Mouse (Mus musculus): ENCODE results near the gene Rgmb. TPM values are rescaled to one million over a fixed set of nuclear protein-coding genes. Genes with fewer than 3 reads are reported as not detected.

The Rgmb gene
- polyA plus RNA-seq, 1 experiment = 13.8 TPM

DNA sequence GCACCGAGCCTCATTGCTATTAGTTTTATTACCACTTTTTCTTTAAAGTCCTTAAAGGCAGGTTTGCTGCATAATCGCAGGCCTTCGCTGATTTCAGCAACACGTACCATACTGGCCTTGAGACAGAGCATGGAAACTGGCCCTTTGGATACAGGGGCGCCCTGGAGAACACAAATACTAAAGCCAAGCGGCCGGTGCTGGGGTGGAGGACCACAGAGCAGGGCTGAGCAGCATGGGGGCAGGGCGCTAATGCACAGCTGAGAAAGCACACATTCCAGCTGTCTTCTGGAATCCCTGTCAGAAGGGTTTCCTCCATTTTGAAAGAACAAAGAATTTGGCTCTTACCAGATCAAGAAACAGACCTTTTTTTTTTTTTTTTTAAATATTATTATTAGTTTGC, 12.5 kb downstream of the Rgmb start:
- Histone ChIP-seq H3ac (ENCODE audit: control insufficient read depth, insufficient read length) (no peak overlapping the region), H3K4me2 (ENCODE audit: low read depth) (no peak overlapping the region), H3K36me3 (ENCODE audit: control insufficient read depth, insufficient read depth) (peaks cover 5% of the 10 kb centered on the region), H3K4me3 (no peak overlapping the region), H3K79me2 (ENCODE audit: control insufficient read depth, insufficient read depth) (peaks cover 98% of the 10 kb centered on the region), H3K27me3 (ENCODE audit: control insufficient read depth, insufficient read depth, insufficient read length) (no peaks in the 10 kb centered on the region)
- TF ChIP-seq TCF12 (IDR thresholded peaks at IDR 0.05; ENCODE audit: insufficient read depth, poor library complexity, severe bottlenecking) = no peak
- TF ChIP-seq CEBPB (IDR thresholded peaks at IDR 0.05; ENCODE audit: insufficient read depth, poor library complexity, severe bottlenecking) = no peak
- peak in 2 of 3 experiments; percentile 54 to 72 for TF ChIP-seq MYOG (IDR thresholded peaks at IDR 0.05; ENCODE audit: control insufficient read depth in 1 of 3, insufficient read depth in 1 of 3, insufficient read length in 2 of 3, low read depth in 2 of 3)
- peak in 2 of 3 experiments; percentile 56 to 61 for TF ChIP-seq MYOD1 (IDR thresholded peaks at IDR 0.05; ENCODE audit: control insufficient read depth in 1 of 3, insufficient read length in 2 of 3, low read depth in 2 of 3)
- TF ChIP-seq MAX (IDR thresholded peaks at IDR 0.05; ENCODE audit: low read depth) = no peak

- peak overlapping the region; percentile 3 for H3K4me2 ChIP-seq (ENCODE audit: low read depth)
- TF ChIP-seq POLR2AphosphoS2 (IDR thresholded peaks at IDR 0.05; ENCODE audit: insufficient read length, low read depth) = no peak
- no peak for TF ChIP-seq USF1 (IDR thresholded peaks at IDR 0.05; ENCODE audit: low read depth)
- TF ChIP-seq E2F4 (IDR thresholded peaks at IDR 0.05; ENCODE audit: insufficient read depth) = no peak
- TF ChIP-seq POLR2A (IDR thresholded peaks at IDR 0.05; ENCODE audit: insufficient read length, low read depth) = no peak
- TF ChIP-seq MYOD1 (IDR thresholded peaks at IDR 0.05; ENCODE audit: control insufficient read depth in 1 of 3, insufficient read length in 2 of 3, low read depth in 2 of 3) = no peak
- H3K4me3 ChIP-seq = no peak overlapping the region
- H3K79me2 ChIP-seq (ENCODE audit: control insufficient read depth, insufficient read depth) = peaks cover 98% of the 10 kb centered on the region
- H3K27me3 ChIP-seq (ENCODE audit: control insufficient read depth, insufficient read depth, insufficient read length) = no peaks in the 10 kb centered on the region
- H3ac ChIP-seq (ENCODE audit: control insufficient read depth, insufficient read length) = no peak overlapping the region
- H3K36me3 ChIP-seq (ENCODE audit: control insufficient read depth, insufficient read depth) = peaks cover 5% of the 10 kb centered on the region
Measured at GRCm38 (mm10) chr17:15817634-15818033, 13.2 kb downstream of the Rgmb start.

DNA sequence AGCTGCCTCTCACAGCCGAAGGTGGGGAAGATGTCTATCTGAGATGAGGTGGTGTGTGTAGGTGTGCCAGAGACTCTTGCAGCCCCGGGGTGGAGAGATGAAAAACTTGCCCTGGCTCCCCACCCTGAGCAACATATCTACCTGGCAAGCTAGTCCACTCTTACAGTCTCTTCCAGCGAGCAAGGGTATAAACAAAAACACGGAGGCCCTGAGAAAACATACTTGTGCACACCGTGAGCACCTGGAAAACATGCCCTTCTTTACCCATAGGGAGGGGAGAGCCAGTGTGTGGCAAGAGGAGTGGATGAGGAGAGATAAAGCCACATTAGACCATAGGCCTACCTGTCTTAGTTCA, 13.8 kb downstream of the Rgmb start:
- Histone ChIP-seq H3K79me2 (ENCODE audit: control insufficient read depth, insufficient read depth) (peaks cover 98% of the 10 kb centered on the region), H3K4me2 (ENCODE audit: low read depth) (no peak overlapping the region), H3ac (ENCODE audit: control insufficient read depth, insufficient read length) (no peak overlapping the region), H3K27me3 (ENCODE audit: control insufficient read depth, insufficient read depth, insufficient read length) (no peaks in the 10 kb centered on the region), H3K36me3 (ENCODE audit: control insufficient read depth, insufficient read depth) (peaks cover 5% of the 10 kb centered on the region), H3K4me3 (no peak overlapping the region)
- no peak for TF ChIP-seq TCF12 (IDR thresholded peaks at IDR 0.05; ENCODE audit: insufficient read depth, poor library complexity, severe bottlenecking)
- no peak for TF ChIP-seq POLR2A (IDR thresholded peaks at IDR 0.05; ENCODE audit: insufficient read length, low read depth)
- TF ChIP-seq REST (IDR thresholded peaks at IDR 0.05; ENCODE audit: insufficient read depth, insufficient read length) = no peak
- no peak for TF ChIP-seq E2F4 (IDR thresholded peaks at IDR 0.05; ENCODE audit: insufficient read depth)
- TF ChIP-seq TCF3 (IDR thresholded peaks at IDR 0.05; ENCODE audit: insufficient read length, low read depth) = no peak
- TF ChIP-seq MYOD1 (IDR thresholded peaks at IDR 0.05; ENCODE audit: control insufficient read depth in 1 of 3, insufficient read length in 2 of 3, low read depth in 2 of 3) = no peak
- no peak for TF ChIP-seq USF1 (IDR thresholded peaks at IDR 0.05; ENCODE audit: low read depth)
- no peak for TF ChIP-seq MAX (IDR thresholded peaks at IDR 0.05; ENCODE audit: low read depth)
- TF ChIP-seq SRF (IDR thresholded peaks at IDR 0.05; ENCODE audit: control insufficient read depth, insufficient read length, low read depth) = no peak
- no peak for TF ChIP-seq CEBPB (IDR thresholded peaks at IDR 0.05; ENCODE audit: insufficient read depth, poor library complexity, severe bottlenecking)
- TF ChIP-seq POLR2AphosphoS2 (IDR thresholded peaks at IDR 0.05; ENCODE audit: insufficient read length, low read depth) = no peak
- no peak for TF ChIP-seq MYOG (IDR thresholded peaks at IDR 0.05; ENCODE audit: control insufficient read depth in 1 of 3, insufficient read depth in 1 of 3, insufficient read length in 2 of 3, low read depth in 2 of 3)

DNA sequence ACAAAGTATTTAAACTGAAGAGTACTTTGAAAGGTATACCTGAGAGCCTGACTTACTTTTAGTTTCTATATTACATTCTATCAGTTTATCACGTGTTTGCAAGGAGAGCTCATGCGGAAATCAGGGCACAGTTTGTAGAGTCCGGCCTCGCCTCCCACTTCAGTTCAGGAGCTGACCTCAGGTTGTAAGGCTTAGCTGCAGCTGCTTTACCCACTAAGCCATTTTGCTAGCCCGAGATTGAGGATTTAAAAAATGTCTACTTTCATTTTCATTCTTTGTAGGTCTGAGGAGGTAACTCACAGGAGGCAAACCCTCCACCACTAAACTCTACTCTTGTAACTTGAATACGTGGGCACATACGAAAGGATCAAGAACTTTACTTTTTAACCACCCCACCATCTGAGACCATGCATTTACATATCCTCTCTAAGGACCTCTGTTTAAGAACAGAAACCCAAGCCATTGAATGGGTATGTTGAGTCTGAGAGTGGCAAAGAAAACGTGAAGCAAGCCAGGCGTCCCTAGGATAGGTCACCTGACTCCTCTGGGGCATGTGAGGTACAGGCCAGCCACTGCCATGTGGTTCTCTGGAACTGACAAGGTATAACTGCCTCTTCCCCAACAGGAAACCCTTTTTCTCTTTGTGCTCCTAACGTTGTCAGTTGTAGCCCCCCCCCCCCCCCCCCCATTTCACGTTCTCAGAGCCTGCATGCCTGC, 14.3 kb downstream of the Rgmb start:
- Histone ChIP-seq H3K36me3 (ENCODE audit: control insufficient read depth, insufficient read depth) (peaks cover 5% of the 10 kb centered on the region), H3K4me2 (ENCODE audit: low read depth) (no peak overlapping the region)
- TF ChIP-seq MYOD1 (IDR thresholded peaks at IDR 0.05; ENCODE audit: control insufficient read depth in 1 of 3, insufficient read length in 2 of 3, low read depth in 2 of 3) = no peak
- no peak for TF ChIP-seq POLR2A (IDR thresholded peaks at IDR 0.05; ENCODE audit: insufficient read length, low read depth)
- TF ChIP-seq MAX (IDR thresholded peaks at IDR 0.05; ENCODE audit: low read depth) = no peak
- TF ChIP-seq TCF3 (IDR thresholded peaks at IDR 0.05; ENCODE audit: insufficient read length, low read depth) = no peak
- TF ChIP-seq REST (IDR thresholded peaks at IDR 0.05; ENCODE audit: insufficient read depth, insufficient read length) = no peak
- TF ChIP-seq CEBPB (IDR thresholded peaks at IDR 0.05; ENCODE audit: insufficient read depth, poor library complexity, severe bottlenecking) = no peak
- no peak for TF ChIP-seq MYOG (IDR thresholded peaks at IDR 0.05; ENCODE audit: control insufficient read depth in 1 of 3, insufficient read depth in 1 of 3, insufficient read length in 2 of 3, low read depth in 2 of 3)
- no peak for TF ChIP-seq POLR2AphosphoS2 (IDR thresholded peaks at IDR 0.05; ENCODE audit: insufficient read length, low read depth)
- no peak for TF ChIP-seq SRF (IDR thresholded peaks at IDR 0.05; ENCODE audit: control insufficient read depth, insufficient read length, low read depth)
- TF ChIP-seq TCF12 (IDR thresholded peaks at IDR 0.05; ENCODE audit: insufficient read depth, poor library complexity, severe bottlenecking) = no peak
- TF ChIP-seq USF1 (IDR thresholded peaks at IDR 0.05; ENCODE audit: low read depth) = no peak
- TF ChIP-seq E2F4 (IDR thresholded peaks at IDR 0.05; ENCODE audit: insufficient read depth) = no peak

More for the DNA sequence above, 14.3 kb downstream of the Rgmb start:
- Histone ChIP-seq H3K79me2 (ENCODE audit: control insufficient read depth, insufficient read depth) (peaks cover 98% of the 10 kb centered on the region), H3K27me3 (ENCODE audit: control insufficient read depth, insufficient read depth, insufficient read length) (no peaks in the 10 kb centered on the region), H3ac (ENCODE audit: control insufficient read depth, insufficient read length) (no peak overlapping the region), H3K4me3 (no peak overlapping the region)
